ENCODE assay signal across 1 mouse cellular context in the genomic region with DNA sequence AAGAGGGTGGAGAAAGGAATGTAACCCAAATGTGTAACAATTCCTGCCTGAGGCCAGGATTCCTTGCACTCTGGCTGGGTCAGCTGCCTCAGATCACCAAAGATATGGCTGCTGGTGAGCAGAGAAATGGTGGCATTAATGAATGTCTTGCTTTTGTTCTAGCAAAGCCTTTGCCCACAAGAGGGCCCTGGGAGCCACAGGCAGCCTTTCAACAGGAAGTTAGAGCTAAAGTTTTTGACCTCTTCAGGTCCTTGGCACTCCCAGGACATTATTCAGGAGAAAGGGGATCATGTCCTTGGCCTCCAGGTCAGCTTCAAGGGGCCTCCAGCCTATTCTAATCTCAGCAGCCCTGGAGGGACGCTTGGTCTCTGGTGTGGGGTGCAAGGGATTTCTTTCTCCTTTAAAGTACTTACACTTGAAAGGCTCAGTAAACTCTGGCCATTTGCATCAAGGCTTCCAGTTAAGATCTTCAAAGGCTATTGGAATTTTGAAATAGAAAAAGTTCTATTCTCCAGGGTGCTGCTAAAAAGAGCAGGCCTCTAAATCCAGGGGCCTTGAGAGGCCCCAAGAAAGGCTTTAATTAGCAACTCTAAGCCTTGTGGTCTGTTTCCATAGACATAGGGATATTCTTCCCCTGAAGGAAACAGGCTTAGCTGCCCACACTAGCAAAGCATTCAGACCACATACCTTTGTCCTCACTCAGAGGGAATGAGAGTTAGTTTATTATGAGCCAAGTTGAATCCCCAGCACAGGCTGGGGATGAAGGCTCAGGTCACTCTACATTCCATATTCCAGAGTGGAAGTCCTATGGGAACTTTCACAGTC.
TF ChIP-seq lines count a peak whose summit lies in the region.

No protein-coding gene starts in this region.

TF ChIP-seq in myocyte, 11 proteins besides CTCF, POLR2A, EP300 and RAD21 (continued from another document):
- TF ChIP-seq USF1 (IDR thresholded peaks at IDR 0.05; ENCODE audit: low read depth) = no peak
- no peak for TF ChIP-seq MAX (IDR thresholded peaks at IDR 0.05; ENCODE audit: low read depth)
- TF ChIP-seq E2F4 (IDR thresholded peaks at IDR 0.05; ENCODE audit: insufficient read depth) = no peak
- no peak for TF ChIP-seq MYOG (IDR thresholded peaks at IDR 0.05; ENCODE audit: control insufficient read depth in 1 of 3, insufficient read depth in 1 of 3, insufficient read length in 2 of 3, low read depth in 2 of 3)
- no peak for TF ChIP-seq CEBPB (IDR thresholded peaks at IDR 0.05; ENCODE audit: insufficient read depth, poor library complexity, severe bottlenecking)
